Mouse (Mus musculus): ENCODE results near the gene Olfr720.

Gene Olfr720

DNA sequence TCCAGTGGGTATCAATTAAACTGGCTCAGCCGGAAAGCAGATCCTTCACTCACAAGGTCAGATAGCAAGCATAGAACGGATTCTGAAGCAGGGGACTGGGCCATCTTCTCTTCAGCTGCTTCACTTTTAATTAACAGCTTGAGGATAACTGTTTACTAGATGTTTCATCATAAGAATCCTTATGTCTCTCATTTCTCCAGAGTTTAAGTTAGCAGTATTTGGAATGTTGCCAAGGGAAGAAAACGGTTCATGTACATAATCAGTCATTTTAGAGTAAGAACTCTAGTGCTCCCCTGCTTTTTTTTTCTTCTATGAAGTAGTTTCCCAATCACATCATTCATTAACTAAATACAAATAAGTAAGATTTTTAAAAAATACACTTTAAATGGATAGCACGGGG lies at the start of gene Olfr720:
Gene Olfr720 (minus strand): TSS at position 101 of the 400 bp plus-strand sequence.
- DNase-seq (ENCODE audit: extremely low spot score, low spot score), result no peak
